Mouse (Mus musculus) heart, embryonic 16.5 days (tissue): ENCODE measurements around the gene Treh. TPM values are rescaled to one million over a fixed set of nuclear protein-coding genes. Genes with fewer than 3 reads are reported as not detected.
A peak's percentile ranks its signal among the peaks of the same experiment; 100 is the strongest.

Source experiments
- ATAC-seq: fragments of 200-750 bp; cut with Nextera tagmentation; replicated peaks from 2 replicates; pipeline ENCODE4 v1.8.0; 2017; ENCODE audit warnings: moderate number of reproducible peaks; ENCODE audit not compliant: insufficient read depth, low FRiP score; ENCODE audit errors: extremely low read depth
- H3K27ac ChIP-seq: fragments of 300-500 bp; sonication (generic); 2 replicates; pipeline ENCODE4 v1.5.1; 2014; ENCODE audit warnings: mild to moderate bottlenecking, low read length, control low read depth, moderate library complexity
- H3K27me3 ChIP-seq: fragments of 300-500 bp; sonication (generic); 2 replicates; pipeline ENCODE4 v1.6.1; 2014; ENCODE audit warnings: low read length, mixed read lengths; ENCODE audit not compliant: control insufficient read depth, insufficient read depth
- H3K36me3 ChIP-seq: fragments of 300-500 bp; sonication (generic); 2 replicates; pipeline ENCODE4 v1.6.1; 2014; ENCODE audit not compliant: control insufficient read depth, insufficient read depth
- H3K4me1 ChIP-seq: fragments of 300-500 bp; sonication (generic); 2 replicates; pipeline ENCODE4 v1.6.1; 2014; ENCODE audit warnings: low read length, mixed read lengths; ENCODE audit not compliant: control insufficient read depth, insufficient read depth
- H3K4me2 ChIP-seq: fragments of 300-500 bp; sonication (generic); 2 replicates; pipeline ENCODE4 v1.6.1; 2014; ENCODE audit warnings: low read depth, mild to moderate bottlenecking, control low read depth, low read length
- H3K4me3 ChIP-seq: fragments of 300-500 bp; sonication (generic); 2 replicates; pipeline ENCODE4 v1.5.1; 2014; ENCODE audit warnings: mild to moderate bottlenecking, control low read depth, low read length
- H3K9ac ChIP-seq: fragments of 300-500 bp; sonication (generic); 2 replicates; pipeline ENCODE4 v1.6.1; 2014; ENCODE audit warnings: low read length, control low read depth
- H3K9me3 ChIP-seq: fragments of 300-500 bp; sonication (generic); replicated peaks from 2 replicates; pipeline ENCODE4 v1.6.1; 2016; ENCODE audit warnings: low read length; ENCODE audit not compliant: control insufficient read depth
- WGBS: fragments of 180-500 bp; shearing (Covaris S2); extraction: QIAGEN DNeasy Blood & Tissue Kit; methylation state at CpG from one replicate; pipeline ENCODE4 v1.1.7; 2014; 5-methylcytosine and 5-hydroxymethylcytosine counted together
- polyA plus RNA-seq: library from polyadenylated mRNA; unstranded; fragments of >200 nt; fragmentation: Nextera tagmentation; extraction: Ambion mirVana; gene quantifications from 2 replicates; pipeline ENCODE4 v1.2.1, GENCODE M21; 2015

Gene Treh
- polyA plus RNA-seq, 1 experiment from 2014 or later, result 0.07 TPM

DNA sequence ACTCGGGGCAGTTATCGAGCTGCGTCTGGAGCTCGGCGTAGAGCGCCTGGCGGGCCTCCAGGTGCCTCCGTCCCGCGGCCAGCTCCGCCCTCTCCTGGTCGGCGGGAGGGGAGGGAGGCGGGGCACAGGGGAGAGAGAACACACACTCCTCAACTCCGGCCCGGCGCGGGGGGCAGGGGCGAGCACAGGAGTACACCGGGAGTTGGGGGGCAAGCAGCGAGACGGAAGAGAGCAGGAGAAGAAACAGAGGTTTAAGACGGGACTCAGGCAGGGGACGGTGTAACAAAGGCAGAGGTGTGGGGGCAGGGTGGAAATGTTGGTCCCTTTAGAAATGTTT, 35.4 kb downstream of the Treh start:
- WGBS, result 2% methylated on average over 23 of the region's 24 CpGs
- peak overlapping the region; percentile 55 for H3K4me3 ChIP-seq
- peak overlapping the region; percentile 72 for H3K9ac ChIP-seq
- H3K27ac ChIP-seq, result peak overlapping the region; percentile 60
- H3K4me2 ChIP-seq, result peak overlapping the region; percentile 77
- no peaks in the 10 kb centered on the region for H3K9me3 ChIP-seq
- peaks cover 14% of the 10 kb centered on the region for H3K4me1 ChIP-seq
- H3K36me3 ChIP-seq, result peaks cover 7% of the 10 kb centered on the region
- no peaks in the 10 kb centered on the region for H3K27me3 ChIP-seq
- peak; percentile 88 for ATAC-seq

DNA sequence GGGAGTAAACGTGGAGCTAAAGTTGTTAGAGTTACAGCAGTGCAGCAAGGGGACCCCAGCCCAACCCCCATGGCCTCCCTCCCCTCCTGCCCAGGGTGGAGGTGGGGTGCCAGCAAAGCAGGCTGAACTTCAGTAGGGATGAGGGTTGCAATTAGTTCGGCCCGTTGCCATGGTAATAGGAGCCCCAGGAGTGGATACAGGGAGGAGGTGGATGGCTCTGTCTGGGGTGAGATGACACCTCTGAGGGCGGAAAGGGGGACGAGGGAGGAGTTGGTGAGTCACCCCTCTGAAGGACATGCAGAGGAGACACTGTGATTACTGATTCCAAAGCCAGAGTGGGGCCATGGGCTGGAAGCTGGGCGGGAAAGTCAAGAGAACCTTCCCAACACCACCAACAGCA, 35.9 kb downstream of the Treh start:
- Histone ChIP-seq H3K4me1 (peaks cover 14% of the 10 kb centered on the region), H3K27me3 (no peaks in the 10 kb centered on the region), H3K9me3 (no peaks in the 10 kb centered on the region), H3K4me2 (peak overlapping the region; percentile 77), H3K9ac (peak overlapping the region; percentile 72), H3K27ac (peak overlapping the region; percentile 60), H3K36me3 (peaks cover 10% of the 10 kb centered on the region), H3K4me3 (peak overlapping the region; percentile 55)
- no peak for ATAC-seq
- 24% methylated on average over 6 of the region's 6 CpGs for WGBS

DNA sequence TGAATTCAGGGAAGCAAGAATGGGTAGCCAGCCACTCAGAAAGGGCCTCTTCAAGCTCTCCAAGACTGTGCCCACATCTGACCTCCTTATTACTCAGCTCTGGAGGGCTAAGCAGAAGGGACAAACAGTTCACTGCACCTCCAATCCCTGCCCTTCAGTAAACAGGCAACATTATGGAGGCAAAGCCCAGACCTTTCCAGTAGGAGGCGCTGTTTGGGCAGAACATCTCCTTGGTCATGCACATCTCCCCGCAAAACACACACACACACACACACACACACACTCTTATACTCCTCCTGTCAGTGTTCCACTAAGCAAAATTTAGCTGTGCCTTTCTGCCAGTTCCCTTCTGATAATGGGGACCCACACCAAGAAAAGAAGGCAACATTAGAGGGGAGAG, 36.6 kb downstream of the Treh start:
- 58% methylated on average over 2 of the region's 2 CpGs for WGBS
- Histone ChIP-seq H3K27me3 (no peaks in the 10 kb centered on the region), H3K36me3 (peaks cover 10% of the 10 kb centered on the region), H3K9ac (no peak overlapping the region), H3K4me1 (peaks cover 14% of the 10 kb centered on the region), H3K4me2 (no peak overlapping the region), H3K27ac (peak overlapping the region; percentile 6; the same call in 1 of the 2 replicates), H3K4me3 (no peak overlapping the region), H3K9me3 (no peaks in the 10 kb centered on the region)
- ATAC-seq, result no peak

DNA sequence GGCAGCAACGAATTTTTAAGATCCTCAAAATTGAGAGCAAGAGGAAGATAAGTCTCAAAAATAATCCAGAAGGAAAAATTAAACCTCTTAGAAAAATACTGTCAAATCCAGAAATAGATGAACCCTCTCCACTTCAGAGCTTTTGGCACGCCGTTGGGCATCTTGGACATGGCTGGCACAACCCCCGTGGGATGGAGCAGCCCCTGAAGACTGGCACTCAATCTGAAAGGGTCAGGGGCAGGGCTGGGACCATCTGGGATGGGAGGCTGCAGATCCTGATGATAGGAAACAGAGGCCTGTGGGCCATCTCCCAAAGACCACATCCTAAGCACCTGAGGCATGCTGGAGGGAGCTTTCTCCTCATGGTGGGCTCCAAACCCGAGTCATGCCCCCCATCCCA, 37.2 kb downstream of the Treh start:
- peaks cover 13% of the 10 kb centered on the region for H3K36me3 ChIP-seq
- no peak overlapping the region for H3K4me3 ChIP-seq
- WGBS, result 72% methylated on average over 5 of the region's 5 CpGs
- H3K9me3 ChIP-seq, result no peaks in the 10 kb centered on the region
- no peak overlapping the region for H3K9ac ChIP-seq
- peaks cover 14% of the 10 kb centered on the region for H3K4me1 ChIP-seq
- no peak overlapping the region for H3K4me2 ChIP-seq
- no peaks in the 10 kb centered on the region for H3K27me3 ChIP-seq
- H3K27ac ChIP-seq, result no peak overlapping the region
- no peak for ATAC-seq

DNA sequence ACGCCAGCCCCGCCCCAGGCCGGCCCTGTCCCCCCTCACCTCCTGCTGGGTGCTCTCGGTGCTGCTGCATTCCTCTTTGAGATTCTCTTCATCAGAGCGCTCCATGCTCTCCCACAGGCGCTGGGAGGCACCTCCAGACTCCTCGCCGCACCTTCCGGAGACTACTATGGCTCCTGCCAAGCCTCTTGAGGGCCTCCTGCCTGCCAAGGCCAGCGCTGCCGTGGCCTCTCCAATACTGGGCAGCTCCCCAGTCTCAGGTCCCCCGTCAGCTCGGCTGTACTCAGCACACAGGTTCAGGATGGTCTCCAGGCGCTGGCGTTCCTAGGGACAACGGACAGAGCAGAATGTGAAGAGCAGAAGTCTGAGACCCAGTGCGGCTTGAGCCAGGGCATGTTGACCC, 38.6 kb downstream of the Treh start:
- ATAC-seq, result no peak
- Histone ChIP-seq H3K9ac (no peak overlapping the region), H3K4me1 (peaks cover 14% of the 10 kb centered on the region), H3K27ac (no peak overlapping the region), H3K9me3 (no peaks in the 10 kb centered on the region), H3K4me3 (no peak overlapping the region), H3K4me2 (no peak overlapping the region), H3K36me3 (peaks cover 23% of the 10 kb centered on the region), H3K27me3 (no peaks in the 10 kb centered on the region)
- 65% methylated on average over 17 of the region's 17 CpGs for WGBS

DNA sequence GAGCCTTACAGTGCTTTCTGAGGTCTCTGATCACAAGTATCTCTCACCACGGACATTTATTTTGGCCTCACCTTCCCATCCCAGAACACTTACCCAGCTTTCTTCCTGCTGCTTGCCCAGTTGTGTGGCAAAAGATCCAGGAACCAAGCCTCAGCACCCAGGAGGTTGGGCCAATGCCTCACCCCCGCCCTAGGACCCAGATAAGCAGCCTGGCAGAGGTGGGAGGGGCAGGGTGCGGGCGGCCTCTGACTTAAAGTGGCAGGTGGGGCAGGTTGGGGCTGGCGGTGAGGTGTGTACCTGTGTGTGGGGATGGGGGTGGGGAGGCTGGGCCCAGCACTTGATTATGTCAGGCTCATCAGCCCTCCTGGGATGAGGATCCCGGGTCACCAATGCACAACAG, 40.0 kb downstream of the Treh start:
- ATAC-seq, result no peak
- 74% methylated on average over 6 of the region's 6 CpGs for WGBS
- Histone ChIP-seq H3K9me3 (no peaks in the 10 kb centered on the region), H3K27ac (no peak overlapping the region), H3K4me1 (peaks cover 21% of the 10 kb centered on the region), H3K27me3 (no peaks in the 10 kb centered on the region), H3K4me2 (no peak overlapping the region), H3K4me3 (no peak overlapping the region), H3K9ac (no peak overlapping the region), H3K36me3 (peaks cover 23% of the 10 kb centered on the region)

DNA sequence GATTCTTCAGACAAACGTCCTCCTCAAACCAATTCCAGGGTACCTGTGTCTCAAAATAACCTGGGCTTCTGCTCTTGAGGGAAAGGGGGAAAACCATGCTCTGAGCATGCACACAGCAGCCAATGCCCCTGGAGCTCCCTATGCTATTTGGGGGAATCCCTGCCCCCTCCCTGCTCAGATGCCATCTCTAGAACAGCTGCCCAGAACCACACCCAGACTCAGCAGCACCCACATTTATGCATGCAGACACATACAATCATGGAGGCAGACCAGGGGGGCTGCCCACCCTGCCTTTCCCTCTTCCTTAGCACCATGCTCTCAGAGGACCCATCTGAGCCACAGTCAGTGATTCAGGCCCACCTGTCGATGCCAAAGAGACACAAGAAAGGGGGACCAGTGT, 40.5 kb downstream of the Treh start:
- peaks cover 23% of the 10 kb centered on the region for H3K36me3 ChIP-seq
- no peak overlapping the region for H3K4me2 ChIP-seq
- ATAC-seq, result no peak
- no peak overlapping the region for H3K27ac ChIP-seq
- H3K4me1 ChIP-seq, result peaks cover 24% of the 10 kb centered on the region
- 62% methylated on average over 2 of the region's 2 CpGs for WGBS
- no peak overlapping the region for H3K4me3 ChIP-seq
- no peak overlapping the region for H3K9ac ChIP-seq
- no peaks in the 10 kb centered on the region for H3K9me3 ChIP-seq
- H3K27me3 ChIP-seq, result no peaks in the 10 kb centered on the region

DNA sequence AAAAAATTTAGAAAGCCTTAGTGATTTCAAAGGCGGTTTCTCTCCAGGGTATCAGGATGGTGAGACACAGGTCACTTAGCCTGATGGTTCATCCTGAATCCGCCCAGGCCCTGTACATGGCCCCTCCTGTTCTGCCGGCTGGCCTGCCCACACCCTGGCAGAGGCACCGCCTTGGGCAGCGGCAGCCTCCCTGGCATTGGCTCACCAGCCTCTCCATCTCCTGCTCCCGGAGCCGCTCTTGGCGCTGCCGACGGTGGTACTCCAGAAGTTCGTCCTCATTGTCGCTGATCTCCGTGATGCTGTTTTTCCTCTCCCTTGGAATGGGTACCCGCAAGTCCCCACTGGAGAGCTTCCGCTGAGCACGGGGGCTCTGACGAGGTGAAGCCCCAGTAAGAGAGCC, 42.1 kb downstream of the Treh start:
- Histone ChIP-seq H3K27me3 (no peaks in the 10 kb centered on the region), H3K36me3 (peaks cover 23% of the 10 kb centered on the region), H3K9me3 (no peaks in the 10 kb centered on the region), H3K27ac (no peak overlapping the region), H3K4me1 (peaks cover 26% of the 10 kb centered on the region), H3K4me2 (no peak overlapping the region), H3K9ac (no peak overlapping the region), H3K4me3 (no peak overlapping the region)
- WGBS, result 84% methylated on average over 17 of the region's 17 CpGs
- ATAC-seq, result no peak

DNA sequence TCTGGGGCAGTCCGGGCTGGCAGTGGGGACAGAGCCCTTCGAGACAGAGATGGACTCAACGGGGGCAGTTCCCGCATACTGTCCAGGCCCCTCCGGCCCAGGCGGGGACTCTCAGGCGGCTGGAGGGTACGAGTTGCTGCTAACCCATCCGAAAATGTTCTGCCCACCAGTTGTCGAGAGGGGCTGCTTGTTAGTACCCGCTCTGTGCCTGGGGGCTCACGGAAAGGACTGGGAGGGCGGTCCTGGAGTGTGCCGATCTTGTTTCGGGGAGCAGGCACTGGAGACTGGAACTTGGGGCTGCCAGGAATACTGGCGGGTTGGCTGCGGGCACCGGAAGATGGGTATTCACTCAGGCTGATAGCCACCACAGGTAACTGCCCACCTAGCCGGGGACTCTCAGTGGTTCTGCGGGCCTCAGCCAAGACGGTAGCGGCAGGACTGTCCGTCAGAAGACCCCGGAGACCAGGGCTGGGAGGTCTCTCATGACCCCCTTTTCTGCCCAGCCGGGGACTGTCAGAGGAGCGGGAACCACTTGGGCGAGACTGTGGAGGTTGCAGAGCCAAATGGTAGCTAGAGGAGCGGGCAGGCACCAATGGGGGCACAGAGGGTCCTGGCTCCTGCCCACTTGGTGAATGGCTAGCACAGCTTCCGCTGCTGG, 42.8 kb downstream of the Treh start:
- Histone ChIP-seq H3K4me2 (no peak overlapping the region), H3K9me3 (no peaks in the 10 kb centered on the region), H3K27me3 (no peaks in the 10 kb centered on the region), H3K4me3 (no peak overlapping the region), H3K4me1 (peaks cover 33% of the 10 kb centered on the region), H3K36me3 (peaks cover 23% of the 10 kb centered on the region), H3K9ac (no peak overlapping the region), H3K27ac (no peak overlapping the region)
- ATAC-seq, result no peak
- 90% methylated on average over 29 of the region's 29 CpGs for WGBS
